Mouse (Mus musculus) cortical plate, adult 2 months (tissue): ENCODE data around the gene Elmo3.

ENCODE experiments used
- CTCF ChIP-seq: fragments of 200-500 bp; IDR thresholded peaks from 2 replicates; pipeline ENCODE4 v1.5.1; 2011; ENCODE audit warnings: mild to moderate bottlenecking, control low read depth, low read length; ENCODE audit not compliant: insufficient read depth; ENCODE audit errors: extremely low read depth
- POLR2A ChIP-seq: fragments of 200-500 bp; IDR thresholded peaks from 2 replicates; pipeline ENCODE4 v1.6.1; 2011; ENCODE audit warnings: mild to moderate bottlenecking, low read length, control low read depth; ENCODE audit not compliant: insufficient read depth; ENCODE audit errors: extremely low read depth

GRCm38 (mm10) chr8:105353583-105354135 lies 48.3 kb downstream of the Elmo3 start:
- TF ChIP-seq CTCF, result no peak
- TF ChIP-seq POLR2A, result no peak
